Mouse (Mus musculus): ENCODE measurements around the gene Haghl.

Gene Haghl

DNA sequence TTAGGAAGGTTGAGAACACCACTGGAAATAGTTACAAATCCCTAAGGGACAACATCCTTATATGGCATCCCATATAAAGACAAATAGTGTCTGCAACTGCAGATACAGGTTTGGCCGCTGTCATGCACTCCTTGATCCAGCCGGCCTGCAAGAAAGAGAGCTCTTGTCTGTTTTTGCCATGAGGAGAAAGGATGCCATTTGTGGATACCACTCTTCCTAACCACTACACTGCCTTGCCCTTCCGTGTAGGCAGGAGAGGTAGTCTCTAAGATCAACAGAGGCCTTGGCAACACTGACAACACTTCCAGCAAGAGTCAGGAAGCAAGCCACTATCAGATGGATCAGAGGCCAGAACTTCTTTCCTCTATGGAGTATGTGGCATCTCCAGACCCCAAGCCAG lies 807 bp upstream of the Haghl start, which contains the start of gene Ccdc78:
Gene Ccdc78, plus strand, starts transcription at position 301 of the 400 bp plus-strand sequence.
- no peak for DNase-seq

DNA sequence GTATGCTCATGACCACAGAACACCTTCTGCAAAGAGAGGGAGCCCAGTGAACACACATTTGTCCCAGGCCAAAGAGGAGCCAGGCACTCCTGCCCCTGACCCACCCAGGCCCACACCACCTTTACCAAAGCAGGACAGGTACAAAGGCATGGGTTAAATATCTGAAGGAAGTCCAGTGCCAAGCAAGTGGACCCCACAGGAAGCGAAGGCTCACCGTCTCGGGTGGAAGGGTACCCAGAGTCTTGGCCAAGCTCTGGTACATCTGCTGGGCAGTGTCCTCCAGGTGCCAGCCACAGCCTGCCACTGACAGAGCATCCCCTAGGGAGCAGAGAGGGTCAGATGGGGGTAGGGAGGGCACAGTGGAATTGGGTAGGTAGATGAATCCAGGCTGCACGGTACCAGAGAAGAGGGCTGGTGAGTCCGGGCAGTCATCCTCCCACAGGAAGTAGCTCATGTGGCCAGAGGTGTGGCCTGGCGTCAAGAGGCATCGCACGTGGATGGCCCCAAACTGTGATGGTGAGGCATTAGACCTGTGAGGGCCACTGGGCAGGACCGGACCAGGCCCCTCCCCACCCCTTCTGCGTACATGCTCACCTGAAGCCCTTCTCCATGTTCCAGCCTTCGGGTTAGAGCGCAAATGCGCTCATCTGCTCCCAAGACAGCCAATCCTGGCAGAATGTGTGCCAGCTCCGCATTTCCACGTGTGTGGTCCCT lies 1.5 kb downstream of the Haghl start:
- peak; percentile 54 for DNase-seq

DNA sequence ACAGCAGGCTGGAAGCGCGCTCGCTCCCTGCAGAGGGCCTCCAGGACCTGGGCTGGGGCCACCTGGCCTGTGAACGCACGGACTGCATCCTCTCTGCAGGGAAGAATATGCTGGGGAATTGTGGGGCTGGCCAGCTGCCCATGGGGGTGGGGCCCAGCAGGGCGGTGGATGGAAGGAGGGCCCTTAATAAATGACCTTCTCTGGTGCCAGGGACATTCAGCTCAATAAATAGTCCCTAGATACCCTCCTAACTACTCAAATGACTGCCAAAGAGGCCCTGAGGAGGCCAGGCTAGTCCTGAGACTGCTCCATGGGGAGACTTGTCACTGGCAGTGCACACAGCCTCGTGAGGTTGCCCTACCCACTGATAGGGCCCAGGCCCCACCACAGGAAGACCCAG lies 2.4 kb downstream of the Haghl start:
- DNase-seq = peak; percentile 73

GRCm38 (mm10) chr17:25781339-25781738 lies 4.1 kb downstream of the Haghl start:
- no peak for DNase-seq

GRCm38 (mm10) chr17:25777948-25778347 lies 7.5 kb downstream of the Haghl start:
- DNase-seq = no peak

DNA sequence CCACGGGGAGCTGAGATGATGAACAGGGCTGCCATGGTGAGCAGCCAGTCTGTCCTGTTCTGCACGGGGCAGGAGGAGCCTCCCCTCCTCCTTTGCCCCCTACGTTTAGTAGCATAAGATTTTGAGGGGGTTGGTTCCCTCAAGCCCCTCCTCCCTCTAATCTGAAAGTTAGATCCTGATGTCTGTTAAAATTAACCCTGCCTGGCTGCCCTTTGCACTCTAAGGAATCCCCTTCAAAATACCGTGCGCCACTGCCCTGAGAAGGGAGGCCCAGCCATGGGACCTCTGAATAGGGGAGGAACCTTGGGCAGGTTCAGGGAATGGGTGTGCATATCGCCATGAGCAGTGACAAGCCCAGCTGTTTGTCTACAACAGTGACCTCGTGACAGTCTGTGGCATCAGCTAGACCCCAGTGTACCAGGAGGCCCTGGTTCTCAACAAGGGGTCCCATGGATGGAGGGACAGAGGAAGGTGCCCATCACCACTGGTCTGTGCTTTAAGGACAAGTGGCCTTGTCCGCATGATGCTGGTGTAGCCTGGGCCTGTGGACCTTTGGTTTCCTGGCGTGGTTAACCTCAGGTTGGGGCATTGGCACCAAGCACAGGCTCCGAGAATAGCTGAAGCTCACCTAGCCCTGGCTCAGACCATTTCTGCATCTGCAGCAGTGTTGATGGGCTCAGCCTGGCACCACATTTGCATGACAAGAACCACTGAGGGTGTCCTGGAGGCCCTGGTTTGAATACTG lies 10.0 kb downstream of the Haghl start:
- DNase-seq = peak; percentile 31

- peak; percentile 97 for DNase-seq
Measured at GRCm38 (mm10) chr17:25773549-25774120, 11.8 kb downstream of the Haghl start, which contains the start of gene Narfl. TSS of gene Narfl (plus strand) at chr17:25773776.

- no peak for DNase-seq
Measured at GRCm38 (mm10) chr17:25769331-25769730, 16.1 kb downstream of the Haghl start.

- DNase-seq = no peak
Measured at GRCm38 (mm10) chr17:25765886-25766285, 19.6 kb downstream of the Haghl start.

GRCm38 (mm10) chr17:25762591-25762990 lies 22.9 kb downstream of the Haghl start:
- DNase-seq = no peak

DNA sequence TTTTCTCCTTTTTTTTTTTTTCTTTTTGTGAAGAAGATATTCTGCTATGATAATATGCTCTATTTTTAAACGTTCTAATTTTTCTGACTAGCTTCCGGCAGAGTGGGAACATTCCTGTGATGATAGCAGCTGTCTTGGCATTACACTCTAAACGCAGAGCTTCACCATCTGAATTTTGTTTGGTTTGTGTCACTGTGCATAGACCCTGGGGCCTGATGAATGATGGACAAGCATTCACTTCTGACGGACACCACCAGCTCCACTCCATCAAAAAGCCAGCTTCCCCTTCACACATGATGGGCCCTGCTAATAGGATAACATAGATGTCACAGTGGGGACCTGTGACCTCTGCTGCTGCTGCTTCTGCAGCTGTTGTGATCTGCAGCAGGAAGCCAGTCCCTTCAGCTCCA lies 23.9 kb downstream of the Haghl start:
- DNase-seq = no peak

DNA sequence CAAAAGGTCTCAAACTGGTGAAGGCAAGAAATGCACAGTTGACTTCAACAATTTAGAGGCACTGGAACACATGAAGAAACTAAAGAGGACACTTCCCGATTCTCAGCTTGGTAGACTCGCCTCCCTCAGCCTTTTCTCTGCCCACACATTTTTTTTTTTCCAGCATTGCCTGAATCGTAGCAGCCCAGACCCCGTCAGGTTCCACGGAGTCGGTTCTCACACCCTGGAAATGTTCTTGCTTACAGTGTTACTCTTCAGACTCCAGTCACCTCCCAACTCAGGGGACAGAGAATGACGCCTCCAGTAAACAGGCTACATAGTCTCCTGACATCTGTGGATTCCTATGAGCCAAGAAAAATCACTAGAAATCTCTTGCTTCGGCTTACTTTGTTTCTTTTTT lies 25.3 kb downstream of the Haghl start:
- DNase-seq = no peak

DNA sequence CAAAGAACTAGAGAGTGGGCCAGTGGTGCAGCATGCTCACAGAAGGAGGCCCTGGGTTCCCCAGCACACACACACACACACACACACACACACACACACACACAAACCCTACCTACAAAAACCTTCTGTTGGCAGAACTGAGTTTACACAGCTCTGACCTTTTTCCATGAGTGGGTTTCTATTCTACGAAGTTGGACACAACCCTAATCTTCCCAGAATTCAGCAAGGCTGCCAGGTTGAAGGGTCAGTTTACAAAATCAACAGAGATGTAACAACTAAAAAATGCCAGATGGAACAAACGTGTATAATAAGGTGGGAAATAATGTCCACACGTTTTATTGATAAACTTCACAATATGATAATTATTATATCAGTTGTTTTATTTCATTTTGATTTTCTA lies 27.8 kb downstream of the Haghl start:
- DNase-seq = no peak

- DNase-seq = no peak
Measured at GRCm38 (mm10) chr17:25756378-25757242, 28.9 kb downstream of the Haghl start.

DNA sequence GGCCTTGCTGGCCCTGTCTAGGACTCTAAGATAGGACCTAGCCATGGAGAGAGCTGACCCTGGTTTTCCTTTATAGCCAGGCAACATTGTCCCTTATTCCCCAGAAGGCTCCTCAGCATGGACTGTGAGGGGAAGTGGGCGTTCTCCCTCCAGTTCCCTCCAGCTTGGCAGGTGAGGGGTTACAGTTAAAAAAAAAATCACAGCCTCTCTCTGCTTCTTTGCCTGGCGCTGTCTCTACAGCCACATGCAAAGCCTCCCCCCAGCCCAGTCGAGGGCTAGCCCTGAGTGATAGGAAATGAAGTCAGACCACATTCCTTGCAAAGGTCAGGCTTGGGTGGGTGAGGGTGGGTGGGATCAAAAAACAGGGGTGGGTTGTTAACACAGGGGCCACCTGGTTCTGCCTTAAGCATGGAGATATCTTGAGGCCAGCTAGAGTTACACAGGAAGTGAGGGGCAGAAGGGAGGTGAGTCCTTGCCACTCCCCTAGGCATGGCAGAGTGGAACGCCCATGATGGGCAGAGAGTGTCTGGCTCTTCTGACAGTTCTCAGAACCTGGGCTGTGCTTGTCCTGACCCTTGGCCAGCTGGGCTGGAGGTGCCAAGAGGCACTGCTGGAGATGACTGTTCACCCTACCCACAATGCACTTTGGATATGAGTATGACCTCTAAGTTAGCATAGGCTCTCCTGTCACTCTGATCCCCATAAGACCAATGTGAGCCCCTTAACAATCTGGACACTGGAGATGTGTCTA lies 29.7 kb downstream of the Haghl start:
- DNase-seq = no peak

GRCm38 (mm10) chr17:25755086-25755485 lies 30.4 kb downstream of the Haghl start:
- no peak for DNase-seq

- DNase-seq = no peak
Measured at GRCm38 (mm10) chr17:25754241-25754640, 31.2 kb downstream of the Haghl start, which contains the start of gene Msln. TSS of gene Msln (minus strand) at chr17:25754378.

DNA sequence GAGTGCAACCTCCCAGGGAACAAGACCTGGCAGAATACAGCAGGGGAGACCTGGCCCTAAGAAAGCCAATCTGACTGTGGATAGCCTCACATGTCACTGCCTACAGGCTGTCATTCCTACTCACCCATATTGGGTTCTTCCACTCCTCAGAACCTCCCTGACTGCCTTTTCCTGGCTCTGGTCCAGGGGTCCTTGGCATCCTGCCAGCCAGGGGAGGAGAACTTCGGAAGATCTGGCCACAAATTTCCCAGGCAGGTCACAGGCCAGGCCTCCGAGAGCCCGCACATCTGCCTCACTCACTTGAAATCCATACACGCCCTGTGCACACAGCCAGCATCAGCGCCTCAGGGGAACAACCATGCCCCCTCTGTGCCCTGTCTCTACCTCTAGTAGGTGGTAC lies 34.0 kb downstream of the Haghl start:
- no peak for DNase-seq

DNA sequence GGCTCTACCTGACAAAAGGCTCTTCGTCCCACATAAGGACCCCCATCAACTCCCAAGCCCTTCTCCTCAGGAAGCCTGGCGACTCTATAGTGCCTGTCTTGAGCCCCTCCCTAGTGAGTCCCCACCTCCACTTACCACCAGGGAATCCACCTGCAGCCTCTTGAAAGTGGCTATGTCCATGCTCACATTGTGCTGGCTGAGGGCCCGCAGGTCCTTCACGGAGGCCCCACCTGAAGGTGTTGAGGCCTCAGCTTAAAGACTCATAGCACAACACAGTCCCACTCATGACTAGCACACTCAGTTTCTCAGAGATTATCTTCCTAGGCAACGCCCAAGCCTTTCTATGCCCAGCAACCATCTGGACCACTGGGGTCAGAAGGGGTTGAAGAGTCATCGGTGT lies 36.2 kb downstream of the Haghl start:
- DNase-seq = no peak

DNA sequence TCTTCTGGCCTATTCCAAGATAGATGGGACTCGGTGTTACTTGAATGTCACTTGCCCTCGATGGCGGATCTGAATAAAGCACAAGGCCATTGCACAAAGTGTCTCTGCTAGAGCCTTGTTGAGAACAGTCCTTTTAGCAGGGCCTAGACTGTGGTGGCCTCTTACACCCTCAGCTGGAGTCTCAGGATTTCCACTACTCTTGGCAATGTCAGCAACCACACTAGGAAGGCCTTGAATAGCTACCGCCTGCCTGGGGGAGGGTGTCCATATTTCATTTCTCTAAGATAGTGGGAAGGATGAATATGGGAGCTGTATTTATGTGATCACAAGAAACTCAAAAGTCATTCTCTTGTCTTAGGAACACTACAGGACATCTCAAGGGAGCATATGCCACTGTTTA lies 37.2 kb downstream of the Haghl start:
- no peak for DNase-seq

DNA sequence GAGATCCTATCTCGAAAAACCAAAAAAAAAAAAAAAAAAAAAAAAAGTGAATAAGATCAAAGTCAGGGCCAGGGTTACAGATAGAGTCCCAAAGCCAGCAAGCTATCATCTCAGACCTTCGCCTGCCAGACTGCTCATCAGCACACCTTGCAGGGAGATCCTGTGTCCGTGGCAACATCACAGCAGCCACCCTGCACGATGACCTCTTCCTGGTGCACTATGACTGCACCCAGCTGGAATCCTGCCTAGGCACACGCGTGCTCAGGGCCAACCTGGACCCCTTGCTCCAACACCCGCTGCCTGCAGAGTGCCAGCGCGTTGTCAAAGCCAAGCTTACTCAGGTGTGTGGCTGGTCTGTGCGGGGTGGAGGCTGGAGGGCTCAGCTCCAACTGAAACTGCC lies 41.2 kb downstream of the Haghl start:
- DNase-seq = no peak

DNA sequence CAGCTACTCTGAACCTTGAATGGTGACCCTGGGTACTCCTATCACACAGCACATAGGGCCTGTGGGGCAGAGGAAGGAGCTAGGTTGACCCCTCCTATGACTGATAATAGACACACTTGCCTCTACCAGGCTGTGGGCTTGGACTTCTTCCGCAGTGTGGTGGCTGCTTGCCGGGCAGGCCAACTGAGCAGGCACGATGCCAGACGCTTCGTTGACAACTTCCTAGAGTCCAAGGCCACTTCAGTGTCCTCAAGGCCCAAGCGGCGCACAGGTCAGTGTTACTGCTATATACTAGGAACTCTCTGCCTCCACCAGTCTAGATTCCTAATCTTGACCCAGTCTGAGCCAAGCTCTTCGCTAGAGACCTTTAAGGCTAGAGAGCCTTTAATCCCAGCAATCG lies 41.6 kb downstream of the Haghl start:
- DNase-seq = no peak
